Mouse (Mus musculus): ENCODE data around the gene Foxp1.
A peak's percentile ranks its signal among the peaks of the same experiment; 100 is the strongest.

Gene Foxp1

GRCm38 (mm10) chr6:99483556-99483955, 39.0 kb downstream of the Foxp1 start:
- no peak for DNase-seq

- DNase-seq, result no peak
These were observed 41.0 kb downstream of the Foxp1 start for GRCm38 (mm10) chr6:99481568-99481967.

- DNase-seq, result no peak
These were observed 43.5 kb downstream of the Foxp1 start for GRCm38 (mm10) chr6:99478873-99479650.

- DNase-seq, result peak in 1 of 2 experiments; percentile 16
These were observed 47.5 kb downstream of the Foxp1 start for GRCm38 (mm10) chr6:99475040-99475439.

- DNase-seq, result no peak
These were observed 51.6 kb downstream of the Foxp1 start for GRCm38 (mm10) chr6:99470906-99471305.

GRCm38 (mm10) chr6:99469134-99469834, 53.2 kb downstream of the Foxp1 start:
- no peak for DNase-seq

GRCm38 (mm10) chr6:99467831-99468230, 54.7 kb downstream of the Foxp1 start:
- DNase-seq, result no peak

- no peak for DNase-seq
These were observed 55.4 kb downstream of the Foxp1 start for GRCm38 (mm10) chr6:99467109-99467508.

GRCm38 (mm10) chr6:99466354-99466753, 56.2 kb downstream of the Foxp1 start:
- DNase-seq, result no peak

- DNase-seq, result no peak
These were observed 58.1 kb downstream of the Foxp1 start for GRCm38 (mm10) chr6:99464449-99464848.

GRCm38 (mm10) chr6:99463906-99464305, 58.6 kb downstream of the Foxp1 start:
- DNase-seq, result no peak

- DNase-seq, result no peak
These were observed 63.7 kb downstream of the Foxp1 start for GRCm38 (mm10) chr6:99458775-99459174.

GRCm38 (mm10) chr6:99453763-99454520, 68.6 kb downstream of the Foxp1 start:
- no peak for DNase-seq

- no peak for DNase-seq
These were observed 69.8 kb downstream of the Foxp1 start for GRCm38 (mm10) chr6:99452638-99453185.

- no peak for DNase-seq
These were observed 71.0 kb downstream of the Foxp1 start for GRCm38 (mm10) chr6:99451479-99451878.

- DNase-seq, result no peak
These were observed 75.1 kb downstream of the Foxp1 start for GRCm38 (mm10) chr6:99447447-99447846.

- no peak for DNase-seq
These were observed 75.6 kb downstream of the Foxp1 start for GRCm38 (mm10) chr6:99446801-99447415.

GRCm38 (mm10) chr6:99443460-99443859, 79.1 kb downstream of the Foxp1 start:
- no peak for DNase-seq

GRCm38 (mm10) chr6:99441100-99441499, 81.4 kb downstream of the Foxp1 start:
- DNase-seq, result no peak

GRCm38 (mm10) chr6:99440606-99441005, 81.9 kb downstream of the Foxp1 start:
- DNase-seq, result no peak

GRCm38 (mm10) chr6:99439878-99440361, 82.6 kb downstream of the Foxp1 start:
- peak in 1 of 2 experiments; percentile 23 for DNase-seq

GRCm38 (mm10) chr6:99439214-99439877, 83.2 kb downstream of the Foxp1 start:
- peak in 1 of 2 experiments; percentile 30 for DNase-seq

Measured in kidney, adult 8-10 months (tissue).